Mouse (Mus musculus) small intestine, adult 2 months (tissue): ENCODE measurements around the gene Synrg.

Experiments
- CTCF ChIP-seq: fragments of 200-500 bp; IDR thresholded peaks from 2 replicates; pipeline ENCODE4 v1.5.1; 2012; ENCODE audit warnings: low read depth, mild to moderate bottlenecking, control low read depth, inconsistent platforms, low read length, moderate library complexity, mixed read lengths; ENCODE audit not compliant: insufficient replicate concordance, insufficient read length; ENCODE audit errors: extremely low read depth
- POLR2A ChIP-seq: fragments of 200-500 bp; IDR thresholded peaks from 2 replicates; pipeline ENCODE4 v1.6.1; 2012; ENCODE audit warnings: low read depth, mild to moderate bottlenecking, control low read depth, inconsistent platforms, low read length, moderate library complexity

GRCm38 (mm10) chr11:84047270-84047669, 83.0 kb downstream of the Synrg start:
- TF ChIP-seq CTCF (no peak), POLR2A (no peak)
